8 mouse cellular contexts compared by ENCODE assay signal in the genomic region with DNA sequence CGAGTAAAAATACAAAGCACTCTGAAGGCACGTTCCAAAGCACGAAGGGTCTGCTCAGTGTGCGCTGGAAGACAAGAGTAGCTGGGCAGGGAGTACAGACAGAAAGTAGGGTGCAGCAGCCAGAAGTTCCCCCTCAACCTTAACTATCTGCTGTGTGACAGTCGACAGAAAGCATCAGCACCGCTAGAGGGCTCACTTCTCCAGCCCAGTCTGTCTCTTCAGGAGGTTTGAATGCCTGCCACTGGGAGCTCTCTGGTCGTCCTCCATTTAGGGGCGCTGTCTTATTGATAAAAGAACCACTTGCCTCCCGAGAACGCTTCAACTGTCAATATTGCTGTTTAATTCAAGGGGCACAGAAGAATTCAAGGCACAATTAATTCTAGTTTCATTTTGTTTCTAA. TPM values are rescaled to one million over a fixed set of nuclear protein-coding genes. Genes with fewer than 3 reads are reported as not detected.
DNase-seq lines count a peak whose midpoint lies in the region; ATAC-seq and TF ChIP-seq lines count a peak whose summit lies in the region.

No protein-coding gene starts in this region.

- H3K36me3 ChIP-seq in hindbrain, embryonic 10.5 days, result no peaks in the 10 kb centered on the region
- no peaks in the 10 kb centered on the region for H3K36me3 ChIP-seq in lung, embryonic 15.5 days
- no peaks in the 10 kb centered on the region for H3K36me3 ChIP-seq in thymus, adult 2 months (ENCODE audit: control insufficient read depth, insufficient read depth, low read length)

- peak overlapping the region; percentile 33 for H3K4me3 ChIP-seq in hindbrain, embryonic 10.5 days
- H3K4me3 ChIP-seq in lung, embryonic 15.5 days, result no peak overlapping the region
- no peak overlapping the region for H3K4me3 ChIP-seq in thymus, adult 2 months (ENCODE audit: control insufficient read depth, insufficient read depth, low read length)

- no peak for TF ChIP-seq POLR2A in thymus, adult 2 months (IDR thresholded peaks at IDR 0.05; ENCODE audit: control insufficient read depth, extremely low read depth, insufficient read depth, low read length, poor library complexity)

- peak; percentile 80; the same call in 1 of the 2 replicates for TF ChIP-seq CTCF in thymus, adult 2 months (IDR thresholded peaks at IDR 0.05; ENCODE audit: borderline replicate concordance, control insufficient read depth, extremely low read depth, insufficient read depth, low read length, poor library complexity)

- no peak overlapping the region for H3K27ac ChIP-seq in hindbrain, embryonic 10.5 days
- no peak overlapping the region for H3K27ac ChIP-seq in lung, embryonic 15.5 days
- peak overlapping the region; percentile 75 for H3K27ac ChIP-seq in thymus, adult 2 months (ENCODE audit: control insufficient read depth, insufficient read depth, low read length)

- H3K9me3 ChIP-seq in hindbrain, embryonic 10.5 days, result no peaks in the 10 kb centered on the region
- H3K9me3 ChIP-seq in lung, embryonic 15.5 days, result no peaks in the 10 kb centered on the region

- no peak overlapping the region for H3K9ac ChIP-seq in lung, embryonic 15.5 days

- peak; percentile 86 for DNase-seq in MEL-GATA-1-ER (ENCODE audit: extremely low read depth, low read depth)
- DNase-seq in cerebellum, adult 8-10 months, result peak; percentile 35
- DNase-seq in hindbrain, embryonic 10.5 days (ENCODE audit: low spot score), result peak; percentile 66
- DNase-seq in layer of hippocampus, adult 9-10 months (ENCODE audit: low spot score), result peak; percentile 75
- DNase-seq in ovary, adult 18-20 months (ENCODE audit: low spot score), result peak; percentile 67
- peak; percentile 88 for DNase-seq in thymus, adult 2 months

- no peaks in the 10 kb centered on the region for H3K27me3 ChIP-seq in hindbrain, embryonic 10.5 days (ENCODE audit: insufficient read depth, poor library complexity, severe bottlenecking)
- no peaks in the 10 kb centered on the region for H3K27me3 ChIP-seq in lung, embryonic 15.5 days
- no peaks in the 10 kb centered on the region for H3K27me3 ChIP-seq in thymus, adult 2 months (ENCODE audit: control insufficient read depth, insufficient read depth, low read length)

- H3K4me1 ChIP-seq in hindbrain, embryonic 10.5 days (replicated peaks), result peaks cover 5% of the 10 kb centered on the region; the same call in 1 of the 2 replicates
- H3K4me1 ChIP-seq in lung, embryonic 15.5 days, result no peaks in the 10 kb centered on the region
- H3K4me1 ChIP-seq in thymus, adult 2 months (replicated peaks; ENCODE audit: control insufficient read depth, insufficient read depth, low read length), result peaks cover 35% of the 10 kb centered on the region

- peak overlapping the region; percentile 36 for H3K4me2 ChIP-seq in lung, embryonic 15.5 days

- ATAC-seq in frontal cortex, adult (ENCODE audit: low TSS enrichment), result peak; percentile 99
- ATAC-seq in lung, embryonic 15.5 days (ENCODE audit: borderline replicate concordance, extremely low read depth, low FRiP score, low TSS enrichment), result peak; percentile 74

- WGBS in hindbrain, embryonic 10.5 days, result 6% methylated on average over 10 of the region's 10 CpGs
- WGBS in lung, embryonic 15.5 days, result 4% methylated on average over 10 of the region's 10 CpGs
- WGBS in thymus, adult 2 months, result 20% methylated on average over 10 of the region's 10 CpGs

RNA-seq across cellular contexts. Expression of a gene that starts 21.4 kb away (rescaled TPM):
- not detected in 2 replicates for polyA plus RNA-seq in hindbrain, embryonic 10.5 days (2016; fragmentation: Nextera tagmentation; extraction: Ambion mirVana)
- polyA plus RNA-seq in lung, embryonic 15.5 days (2015; fragmentation: Nextera tagmentation; extraction: Ambion mirVana), result 0.82 and 3.8 TPM in 2 replicates
- 19.5 and 19.7 TPM in 2 replicates for polyA plus RNA-seq in thymus, adult 2 months (2012; rRNA removed)

RNA-seq across cellular contexts. Expression of a gene that starts 37.9 kb away (rescaled TPM):
- not detected in 2 replicates for polyA plus RNA-seq in hindbrain, embryonic 10.5 days (2016; fragmentation: Nextera tagmentation; extraction: Ambion mirVana)
- polyA plus RNA-seq in lung, embryonic 15.5 days (2015; fragmentation: Nextera tagmentation; extraction: Ambion mirVana), result not detected in 2 replicates
- not detected in 2 replicates for polyA plus RNA-seq in thymus, adult 2 months (2012; rRNA removed)

RNA-seq across cellular contexts. Expression of a gene that starts 41.1 kb away (rescaled TPM):
- polyA plus RNA-seq in hindbrain, embryonic 10.5 days (2016; fragmentation: Nextera tagmentation; extraction: Ambion mirVana), result 0.35 and 0.51 TPM in 2 replicates
- polyA plus RNA-seq in lung, embryonic 15.5 days (2015; fragmentation: Nextera tagmentation; extraction: Ambion mirVana), result 3.1 and 4.5 TPM in 2 replicates
- 86.9 and 99.7 TPM in 2 replicates for polyA plus RNA-seq in thymus, adult 2 months (2012; rRNA removed)

Comparison
In these comparisons a context has a peak if more than half of its experiments do, and no peak if none do; other contexts are left out.
1. DNase-seq: peak in every context shown above with its lines; median percentile 88 in thymus, adult 2 months; 86 in MEL-GATA-1-ER; 75 in layer of hippocampus, adult 9-10 months; 67 in ovary, adult 18-20 months; 66 in hindbrain, embryonic 10.5 days; 35 in cerebellum, adult 8-10 months.
2. RNA of a gene that starts 41.1 kb away (polyA plus RNA-seq): 86.9 to 99.7 TPM in thymus, adult 2 months; 3.1 to 4.5 TPM in lung, embryonic 15.5 days and 0.35 to 0.51 TPM in hindbrain, embryonic 10.5 days; every median in the first group is over 10 times any median in the second.